Mouse (Mus musculus) erythroblast, embryonic 14.5 days (primary cell): ENCODE data around the gene Rtca. TPM values are rescaled to one million over a fixed set of nuclear protein-coding genes. Genes with fewer than 3 reads are reported as not detected.

ENCODE experiments used
- H3K27me3 ChIP-seq: 2 replicates; pipeline ENCODE4 v1.6.1; 2012; ENCODE audit warnings: inconsistent platforms; ENCODE audit not compliant: control insufficient read depth
- H3K36me3 ChIP-seq: 2 replicates; pipeline ENCODE4 v1.6.1; 2012; ENCODE audit warnings: mild to moderate bottlenecking, inconsistent platforms; ENCODE audit not compliant: control insufficient read depth
- H3K4me1 ChIP-seq: 2 replicates; pipeline ENCODE4 v1.6.1; 2012; ENCODE audit warnings: inconsistent platforms; ENCODE audit not compliant: control insufficient read depth
- H3K4me3 ChIP-seq: replicated peaks from 2 replicates; pipeline ENCODE3; 2012; ENCODE audit warnings: moderate library complexity, mild to moderate bottlenecking, inconsistent platforms
- H3K9me3 ChIP-seq: 2 replicates; pipeline ENCODE4 v1.6.1; 2012; ENCODE audit warnings: low read length, inconsistent platforms, mixed read lengths; ENCODE audit not compliant: control insufficient read depth
- GATA1 ChIP-seq: IDR thresholded peaks from 2 replicates; pipeline ENCODE4 v1.6.1; 2012; ENCODE audit warnings: low read length, inconsistent platforms, mixed read lengths
- TAL1 ChIP-seq: IDR thresholded peaks from 3 replicates; pipeline ENCODE4 v1.6.1; 2012; ENCODE audit warnings: low read length, inconsistent platforms, mixed read lengths
- polyA plus RNA-seq: library from polyadenylated mRNA; stranded (reverse); fragments of >175 nt; gene quantifications from 2 replicates; pipeline ENCODE4 v1.2.3, GENCODE M21; 2012

Rtca gene
- polyA plus RNA-seq, 1 experiment: 4.7 TPM

DNA sequence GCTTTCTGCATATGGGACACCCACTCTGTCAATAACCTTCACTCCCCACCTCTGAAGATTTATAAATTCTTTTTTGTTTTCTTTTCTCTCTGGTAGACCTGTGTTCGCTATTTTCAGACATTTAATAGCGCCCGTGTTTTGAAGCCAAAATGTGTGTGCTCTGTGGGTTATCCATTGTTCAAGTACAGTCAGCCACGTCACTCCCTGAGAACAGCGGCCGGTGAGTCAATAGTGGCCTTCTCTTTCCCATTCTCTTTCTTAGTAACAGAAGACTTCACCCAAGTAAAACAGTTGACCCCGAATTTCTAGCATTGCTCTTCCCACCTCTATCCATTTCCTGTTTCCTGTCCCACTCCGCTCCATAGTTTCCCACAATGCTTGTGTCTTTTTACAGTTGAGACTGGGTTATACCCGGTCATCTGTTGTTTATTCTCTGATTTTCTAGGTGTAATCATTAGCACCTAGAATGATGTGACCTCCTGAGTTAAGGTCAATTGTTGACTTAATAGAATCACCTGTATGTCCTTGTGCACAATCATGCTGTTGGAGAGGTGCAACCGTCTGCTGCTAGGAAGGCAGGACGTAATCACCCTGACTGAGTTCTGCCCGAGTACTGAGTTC, 12.2 kb upstream of the Rtca start:
- H3K4me1 ChIP-seq: peaks cover 3% of the 10 kb centered on the region
- TF ChIP-seq GATA1: no peak
- TF ChIP-seq TAL1: no peak
- H3K36me3 ChIP-seq: peaks cover 3% of the 10 kb centered on the region; the same call in 1 of the 2 replicates
- H3K27me3 ChIP-seq: no peaks in the 10 kb centered on the region
- H3K4me3 ChIP-seq: no peak overlapping the region
- no peaks in the 10 kb centered on the region for H3K9me3 ChIP-seq

DNA sequence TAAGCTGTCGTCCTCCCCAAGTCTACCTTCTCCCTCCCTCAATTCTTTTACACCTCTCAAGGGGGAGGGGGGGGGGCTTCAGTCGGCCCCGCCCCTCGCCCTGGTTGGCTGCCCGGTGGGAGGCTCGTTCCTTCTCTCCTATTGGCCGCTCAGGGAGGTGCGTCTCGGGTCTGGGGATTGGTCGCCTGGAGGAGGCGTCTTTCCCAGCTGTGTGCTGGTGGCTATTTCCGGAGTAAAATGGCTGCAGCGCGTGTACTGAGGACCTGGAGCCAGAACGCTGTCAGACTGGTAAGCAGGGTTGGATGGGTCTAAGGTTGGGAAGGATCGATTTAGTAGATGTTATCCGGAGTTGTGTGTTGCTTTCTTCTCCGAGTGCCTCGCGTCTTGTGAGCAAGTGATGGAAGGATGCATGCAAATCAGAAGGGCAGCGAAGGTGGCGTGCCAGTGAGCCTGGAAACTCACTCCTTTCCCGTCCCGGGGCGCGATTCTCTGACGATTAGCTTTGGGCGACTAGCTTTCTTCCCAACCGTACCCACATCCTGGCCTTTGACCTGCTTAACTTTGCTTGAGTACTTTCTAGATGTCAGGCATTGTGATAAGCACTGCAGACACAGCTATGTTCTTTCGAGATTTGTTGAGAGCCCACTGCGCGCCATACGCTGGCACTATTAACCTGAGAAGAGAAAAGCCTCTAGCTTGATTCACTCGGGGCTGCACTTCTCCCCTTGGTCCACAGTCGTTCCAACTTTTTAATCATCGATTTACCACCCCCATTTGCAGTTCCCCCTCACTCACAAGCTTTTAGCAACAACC, 5.1 kb upstream of the Rtca start, which contains the start of gene Dbt:
Gene Dbt, plus strand, starts transcription at position 167 of the 813 bp plus-strand sequence.
- Histone ChIP-seq H3K27me3 (0 out of 2 replicates have a peak, but pooled peaks cover 2% of the 10 kb centered on the region), H3K4me3 (peak within 1 kb of the TSS; percentile 76), H3K9me3 (no peaks in the 10 kb centered on the region), H3K4me1 (peaks cover 21% of the 10 kb centered on the region), H3K36me3 (peaks cover 5% of the 10 kb centered on the region)
- TF ChIP-seq GATA1 (no peak), TAL1 (no peak)

DNA sequence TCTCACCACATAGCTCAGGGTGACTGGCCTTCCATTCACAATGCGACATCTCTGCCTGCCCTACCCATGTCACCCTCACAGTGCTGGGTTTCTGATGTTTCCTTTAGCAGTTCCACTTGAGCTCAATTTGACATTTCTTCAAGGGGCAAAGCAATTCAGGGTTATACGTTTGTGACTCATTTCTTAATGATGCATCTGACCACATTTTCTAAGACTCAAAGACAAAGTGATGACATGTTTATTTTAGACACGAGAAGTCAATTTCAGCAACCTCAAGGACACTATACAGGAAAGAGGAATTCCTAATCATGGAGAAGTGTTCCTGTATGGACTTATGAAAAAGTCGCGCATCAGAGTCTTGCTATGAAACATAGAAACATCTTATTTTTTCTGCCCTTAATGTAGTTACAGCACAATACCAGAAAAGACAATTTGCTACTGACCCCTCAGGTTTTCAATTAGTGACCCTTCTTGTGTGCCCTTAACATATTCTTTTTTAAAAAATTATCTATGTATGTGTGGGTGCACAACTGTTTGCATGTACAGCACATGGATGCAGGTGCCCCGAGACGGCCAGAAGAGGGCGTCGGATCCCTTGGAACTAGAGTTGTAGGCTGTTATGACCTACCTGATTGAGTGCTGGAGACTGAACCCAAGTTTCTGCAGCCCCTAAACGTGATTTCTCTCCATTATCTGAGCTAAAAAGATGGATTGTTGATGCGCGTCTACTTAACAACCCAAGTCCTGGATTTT, 4.3 kb upstream of the Rtca start:
- Histone ChIP-seq H3K36me3 (peaks cover 3% of the 10 kb centered on the region), H3K4me3 (peak overlapping the region; percentile 76), H3K9me3 (no peaks in the 10 kb centered on the region), H3K4me1 (peaks cover 28% of the 10 kb centered on the region), H3K27me3 (0 out of 2 replicates have a peak, but pooled peaks cover 2% of the 10 kb centered on the region)
- TF ChIP-seq GATA1: no peak
- no peak for TF ChIP-seq TAL1

DNA sequence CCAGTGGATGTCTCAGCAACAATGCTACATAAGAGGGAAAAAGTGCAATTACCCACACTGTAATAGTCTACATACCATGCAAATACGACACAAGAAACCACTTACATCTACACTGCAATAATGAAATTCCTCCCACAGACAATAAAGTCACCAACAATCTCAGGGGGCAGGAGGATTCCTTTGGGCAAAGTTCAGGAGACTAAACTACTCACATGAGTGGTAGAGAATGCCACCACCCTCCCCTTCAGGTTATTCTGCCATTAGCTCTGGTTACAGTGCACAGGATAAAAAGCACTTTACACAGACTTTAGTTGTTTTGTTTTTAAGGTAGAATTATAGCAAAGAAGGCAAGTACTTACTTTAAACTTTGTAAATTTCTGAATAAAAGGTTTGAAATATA, 12.3 kb downstream of the Rtca start:
- no peak for TF ChIP-seq TAL1
- TF ChIP-seq GATA1: no peak
- no peaks in the 10 kb centered on the region for H3K4me1 ChIP-seq
- no peak overlapping the region for H3K4me3 ChIP-seq
- no peaks in the 10 kb centered on the region for H3K9me3 ChIP-seq
- peaks cover 84% of the 10 kb centered on the region for H3K36me3 ChIP-seq
- no peaks in the 10 kb centered on the region for H3K27me3 ChIP-seq

DNA sequence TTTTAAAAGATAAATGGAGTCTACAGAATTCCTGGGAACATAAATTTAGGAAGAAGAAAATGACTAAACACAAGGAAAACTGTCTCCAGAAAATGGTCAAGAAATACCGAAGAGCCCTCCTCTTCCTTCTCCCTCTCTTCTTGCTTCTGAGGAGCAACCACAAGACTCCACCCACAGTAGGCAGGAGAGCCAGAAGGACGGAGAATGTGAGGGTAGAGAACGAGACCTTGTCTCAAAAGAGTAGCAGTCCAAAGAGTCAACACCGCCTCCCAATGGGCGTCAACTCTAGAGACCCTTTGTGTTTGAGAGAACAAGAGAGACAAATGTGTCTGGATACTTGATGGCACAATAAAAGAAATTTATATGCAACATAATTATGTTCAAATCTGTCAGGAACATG, 14.3 kb downstream of the Rtca start:
- no peak overlapping the region for H3K4me3 ChIP-seq
- H3K9me3 ChIP-seq: no peaks in the 10 kb centered on the region
- no peaks in the 10 kb centered on the region for H3K4me1 ChIP-seq
- peaks cover 83% of the 10 kb centered on the region for H3K36me3 ChIP-seq
- TF ChIP-seq TAL1 (no peak), GATA1 (no peak)
- H3K27me3 ChIP-seq: no peaks in the 10 kb centered on the region

DNA sequence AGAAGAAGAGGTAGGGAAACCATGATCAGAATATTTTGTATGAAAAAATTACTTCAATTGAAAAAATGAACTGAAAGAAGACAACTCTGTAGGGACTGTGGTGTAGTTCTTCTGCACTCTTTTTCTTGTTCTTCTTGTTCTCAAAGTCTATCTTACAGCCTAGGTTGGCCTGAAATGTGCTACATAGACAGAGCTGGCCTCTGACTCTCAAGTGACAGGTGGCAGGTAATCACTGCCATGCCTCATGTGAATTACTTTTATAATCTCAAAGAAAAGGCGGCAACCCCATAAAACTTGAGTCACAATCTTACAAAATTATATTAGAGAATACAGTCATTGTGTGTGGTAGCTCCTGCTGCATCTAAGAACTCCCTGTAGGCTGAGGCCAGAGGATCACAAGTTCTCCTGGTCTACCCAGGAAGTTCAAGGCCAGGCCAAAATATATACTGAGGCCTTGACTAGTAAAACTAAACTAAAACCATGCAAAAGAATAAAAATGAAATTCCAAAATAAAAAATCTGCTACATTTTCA, 16.0 kb downstream of the Rtca start:
- TF ChIP-seq TAL1: no peak
- TF ChIP-seq GATA1: no peak
- Histone ChIP-seq H3K27me3 (no peaks in the 10 kb centered on the region), H3K4me1 (no peaks in the 10 kb centered on the region), H3K4me3 (no peak overlapping the region), H3K36me3 (peaks cover 81% of the 10 kb centered on the region), H3K9me3 (no peaks in the 10 kb centered on the region)

DNA sequence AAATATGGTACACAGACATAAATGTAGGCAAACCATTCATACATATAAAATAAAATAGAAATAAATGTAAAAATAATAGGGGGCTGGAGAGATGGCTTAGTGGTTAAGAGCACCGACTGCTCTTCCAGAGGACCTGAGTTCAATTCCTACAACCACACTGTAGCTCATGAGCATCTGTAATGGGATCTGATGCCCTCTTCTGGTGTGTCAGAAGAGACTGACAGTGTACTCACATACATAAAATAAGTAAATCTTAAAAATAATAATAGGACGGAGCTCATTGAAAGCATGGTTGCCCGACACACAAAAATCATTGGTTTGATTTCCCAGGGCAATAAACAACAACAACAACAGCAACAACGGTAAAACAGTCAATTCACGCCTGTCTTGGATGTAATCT, 17.1 kb downstream of the Rtca start:
- Histone ChIP-seq H3K4me1 (no peaks in the 10 kb centered on the region), H3K9me3 (no peaks in the 10 kb centered on the region), H3K36me3 (peaks cover 73% of the 10 kb centered on the region), H3K4me3 (no peak overlapping the region), H3K27me3 (no peaks in the 10 kb centered on the region)
- TF ChIP-seq GATA1 (no peak), TAL1 (no peak)

DNA sequence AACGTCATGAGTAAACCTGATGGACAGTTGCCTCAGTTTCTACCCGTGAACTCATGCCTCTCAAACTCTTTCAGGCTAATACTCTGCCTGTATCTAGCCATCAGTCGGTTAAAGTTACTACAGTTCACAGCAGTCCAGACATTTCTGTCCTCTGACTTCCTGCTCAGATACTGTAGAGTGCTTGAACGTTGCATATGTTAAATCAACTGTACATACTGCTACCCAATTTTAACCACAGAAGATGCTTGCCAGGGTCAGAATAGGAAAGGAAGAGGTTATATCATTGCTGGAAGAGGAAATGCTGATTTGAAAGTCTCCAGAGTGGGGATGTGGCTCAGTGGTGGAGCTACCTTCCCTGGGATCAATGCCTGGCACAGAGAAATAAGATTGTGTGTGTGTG, 24.7 kb downstream of the Rtca start:
- Histone ChIP-seq H3K4me3 (no peak overlapping the region), H3K9me3 (no peaks in the 10 kb centered on the region), H3K4me1 (no peaks in the 10 kb centered on the region; the same call in 1 of the 2 replicates), H3K36me3 (peaks cover 10% of the 10 kb centered on the region), H3K27me3 (no peaks in the 10 kb centered on the region)
- TF ChIP-seq GATA1 (no peak), TAL1 (no peak)

DNA sequence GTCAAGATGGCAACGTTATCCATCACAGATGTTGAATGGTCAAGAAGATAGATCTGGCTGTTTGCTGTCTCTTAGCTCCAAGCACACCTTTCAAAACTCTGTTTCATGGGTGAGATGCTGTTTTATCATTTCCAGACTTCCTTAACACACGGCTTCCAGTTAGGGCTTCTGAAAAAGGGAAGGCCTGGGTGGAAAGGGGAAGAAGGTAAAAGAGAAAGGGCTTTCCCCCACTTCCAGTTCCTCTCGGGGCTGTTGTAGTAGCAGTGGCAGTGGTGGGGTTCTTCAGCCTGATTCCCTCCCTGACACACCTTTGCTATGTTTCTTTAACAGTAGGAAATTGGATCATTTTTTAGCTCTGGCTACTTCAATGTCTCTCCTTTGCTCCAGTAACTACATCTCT, 25.3 kb downstream of the Rtca start:
- Histone ChIP-seq H3K4me3 (no peak overlapping the region), H3K4me1 (no peaks in the 10 kb centered on the region; the same call in 1 of the 2 replicates), H3K36me3 (peaks cover 4% of the 10 kb centered on the region), H3K9me3 (no peaks in the 10 kb centered on the region), H3K27me3 (no peaks in the 10 kb centered on the region)
- no peak for TF ChIP-seq GATA1
- TF ChIP-seq TAL1: no peak
